Mouse (Mus musculus) lung, postnatal 0 days (tissue): ENCODE data around the gene Cdhr4.

Experiments
- CTCF ChIP-seq: IDR thresholded peaks from 2 replicates; pipeline ENCODE4 v1.5.1; 2016; ENCODE audit warnings: antibody characterized with exemption, mild to moderate bottlenecking
- EP300 ChIP-seq: IDR thresholded peaks from 2 replicates; pipeline ENCODE4 v1.6.1; 2016; ENCODE audit warnings: antibody characterized with exemption, mild to moderate bottlenecking, control low read depth

GRCm38 (mm10) chr9:107959896-107960295 lies 32.4 kb upstream of the Cdhr4 start:
- TF ChIP-seq CTCF = no peak
- no peak for TF ChIP-seq EP300
